Mouse (Mus musculus) layer of hippocampus, postnatal 14 days (tissue): ENCODE results near the gene Cdk5. TPM values are rescaled to one million over a fixed set of nuclear protein-coding genes. Genes with fewer than 3 reads are reported as not detected.
"Not testable (repeated sequence)": the region's sequence is repeated elsewhere in the genome, so short reads cannot be mapped to it uniquely, and the experiment has no call there.

Source experiments
- DNase-seq, 2 experiments: peaks; one replicate each; pipeline ENCODE4 v3.0.0; 2021 to 2022; ENCODE audit warnings: low spot score in 2 of 2, mixed read lengths in 1 of 2
- total RNA-seq, 2 experiments: library from RNA; stranded (reverse); gene quantifications; 2 replicates each; pipeline ENCODE4 v1.2.3; 2021

Gene Cdk5
- total RNA-seq, 2 experiments from 2014 or later: 127 to 133 TPM

- no peak for DNase-seq
Observed at GRCm38 (mm10) chr5:24400911-24401605, 22.3 kb downstream of the Cdk5 start.

- DNase-seq: no peak
Observed at GRCm38 (mm10) chr5:24400362-24400761, 23.0 kb downstream of the Cdk5 start.

- no peak for DNase-seq
Observed at GRCm38 (mm10) chr5:24399686-24400085, 23.6 kb downstream of the Cdk5 start.

- not testable (repeated sequence) for DNase-seq
Observed at GRCm38 (mm10) chr5:24396254-24396653, 27.1 kb downstream of the Cdk5 start.

GRCm38 (mm10) chr5:24394165-24394894 lies 29.0 kb downstream of the Cdk5 start:
- DNase-seq: peak; percentile 96 to 98

- DNase-seq: peak; percentile 86 to 90
Observed at GRCm38 (mm10) chr5:24393392-24393997, 29.8 kb downstream of the Cdk5 start, which contains the start of gene Abcb8. TSS of gene Abcb8 (plus strand) at chr5:24393663.

- no peak for DNase-seq
Observed at GRCm38 (mm10) chr5:24392724-24393123, 30.6 kb downstream of the Cdk5 start.

- DNase-seq: no peak
Observed at GRCm38 (mm10) chr5:24391864-24392263, 31.5 kb downstream of the Cdk5 start, which contains the start of gene Atg9b. TSS of gene Atg9b (minus strand) at chr5:24392143.

GRCm38 (mm10) chr5:24389658-24390020 lies 33.7 kb downstream of the Cdk5 start:
- DNase-seq: no peak

GRCm38 (mm10) chr5:24389011-24389657 lies 34.2 kb downstream of the Cdk5 start:
- no peak for DNase-seq

GRCm38 (mm10) chr5:24388246-24388915 lies 34.9 kb downstream of the Cdk5 start:
- no peak for DNase-seq

GRCm38 (mm10) chr5:24387264-24388241 lies 35.8 kb downstream of the Cdk5 start:
- peak; percentile 34 to 46 for DNase-seq

- no peak for DNase-seq
Observed at GRCm38 (mm10) chr5:24385887-24386550, 37.3 kb downstream of the Cdk5 start.

GRCm38 (mm10) chr5:24385374-24385773 lies 38.0 kb downstream of the Cdk5 start:
- no peak for DNase-seq

GRCm38 (mm10) chr5:24384407-24384806 lies 38.9 kb downstream of the Cdk5 start:
- peak; percentile 32 to 51 for DNase-seq

GRCm38 (mm10) chr5:24383026-24383859 lies 40.1 kb downstream of the Cdk5 start:
- DNase-seq: peak; percentile 91

- DNase-seq: no peak
Observed at GRCm38 (mm10) chr5:24381988-24382387, 41.3 kb downstream of the Cdk5 start.

- no peak for DNase-seq
Observed at GRCm38 (mm10) chr5:24381486-24381885, 41.8 kb downstream of the Cdk5 start.
